Mouse (Mus musculus): ENCODE results near the gene Mettl15. TPM values are rescaled to one million over a fixed set of nuclear protein-coding genes. Genes with fewer than 3 reads are reported as not detected.

The Mettl15 gene
- polyA plus RNA-seq, 1 experiment, result 0.12 TPM

DNA sequence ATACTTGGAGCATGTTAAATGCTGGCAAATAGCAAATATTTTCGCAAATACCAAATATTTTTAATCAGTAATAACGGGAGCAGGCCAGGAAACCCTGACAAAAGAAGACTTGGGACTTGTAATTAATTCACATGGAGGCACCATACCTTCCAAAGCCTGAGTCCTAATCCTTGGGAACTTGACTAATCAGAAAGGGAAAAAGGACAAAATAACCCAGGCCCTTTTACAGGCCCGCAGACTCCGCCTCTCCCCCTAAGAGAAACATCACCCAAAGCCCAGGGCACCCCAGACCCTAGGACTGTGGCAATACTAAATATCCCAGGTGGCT, 312 bp downstream of the Mettl15 start:
- H3K4me1 ChIP-seq (ENCODE audit: control insufficient read depth), result peaks cover 58% of the 10 kb centered on the region
- H3K9me3 ChIP-seq (ENCODE audit: control insufficient read depth, low read length), result no peaks in the 10 kb centered on the region
- H3K36me3 ChIP-seq (ENCODE audit: control insufficient read depth), result peaks cover 19% of the 10 kb centered on the region
- peak overlapping the region; percentile 98 for H3K4me3 ChIP-seq (replicated peaks)
- TF ChIP-seq TAL1 (IDR thresholded peaks at IDR 0.05; ENCODE audit: low read length) (no peak), GATA1 (IDR thresholded peaks at IDR 0.05; ENCODE audit: low read length) (no peak)
- H3K27me3 ChIP-seq (ENCODE audit: control insufficient read depth), result no peaks in the 10 kb centered on the region

DNA sequence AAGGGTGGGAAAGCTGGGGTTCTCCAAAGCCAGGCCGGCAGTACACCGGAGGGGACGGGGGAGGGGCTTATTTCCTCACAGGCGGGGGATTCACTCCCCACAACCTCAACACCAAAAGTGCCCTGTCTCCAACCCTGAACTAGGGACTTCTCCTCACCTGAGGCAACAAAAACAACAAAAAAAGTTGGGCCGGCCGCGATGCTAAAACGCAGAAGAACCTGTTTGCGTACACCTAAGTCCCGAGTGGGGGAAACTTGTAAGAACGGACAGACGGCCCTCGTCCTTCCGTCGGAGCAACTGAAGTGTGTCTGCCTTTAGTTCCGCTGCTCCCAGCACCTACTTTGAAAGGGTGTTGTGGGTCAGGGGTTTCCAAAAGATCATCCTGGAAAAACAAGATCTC, 2.5 kb downstream of the Mettl15 start:
- Histone ChIP-seq H3K27me3 (ENCODE audit: control insufficient read depth) (no peaks in the 10 kb centered on the region), H3K36me3 (ENCODE audit: control insufficient read depth) (peaks cover 7% of the 10 kb centered on the region), H3K4me3 (replicated peaks) (peak overlapping the region; percentile 88), H3K4me1 (ENCODE audit: control insufficient read depth) (peaks cover 37% of the 10 kb centered on the region), H3K9me3 (ENCODE audit: control insufficient read depth, low read length) (no peaks in the 10 kb centered on the region)
- TF ChIP-seq TAL1 (IDR thresholded peaks at IDR 0.05; ENCODE audit: low read length), result no peak
- no peak for TF ChIP-seq GATA1 (IDR thresholded peaks at IDR 0.05; ENCODE audit: low read length)

DNA sequence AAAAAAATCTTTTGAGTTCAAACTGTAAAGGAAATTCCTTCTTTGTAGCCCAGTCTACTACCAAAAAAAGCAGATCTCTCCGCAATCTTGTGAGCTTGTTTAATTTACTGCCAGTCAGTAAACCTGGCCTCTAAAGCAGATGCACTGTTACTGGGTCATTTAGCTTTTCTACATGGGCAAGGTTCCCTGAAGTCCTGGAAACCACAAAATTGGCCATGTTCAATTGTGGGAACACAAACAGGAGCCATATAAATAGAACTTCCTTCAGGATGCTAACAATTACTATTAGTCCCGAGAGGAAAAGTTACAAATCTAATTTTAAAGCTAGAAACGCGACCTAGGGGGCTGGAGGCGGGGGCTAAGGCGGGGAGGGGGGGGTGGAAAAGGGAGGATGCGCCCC, 3.0 kb downstream of the Mettl15 start:
- H3K4me1 ChIP-seq (ENCODE audit: control insufficient read depth), result peaks cover 33% of the 10 kb centered on the region
- H3K4me3 ChIP-seq (replicated peaks), result peak overlapping the region; percentile 88
- no peaks in the 10 kb centered on the region for H3K9me3 ChIP-seq (ENCODE audit: control insufficient read depth, low read length)
- no peaks in the 10 kb centered on the region for H3K27me3 ChIP-seq (ENCODE audit: control insufficient read depth)
- H3K36me3 ChIP-seq (ENCODE audit: control insufficient read depth), result peaks cover 5% of the 10 kb centered on the region
- TF ChIP-seq GATA1 (IDR thresholded peaks at IDR 0.05; ENCODE audit: low read length) (no peak), TAL1 (IDR thresholded peaks at IDR 0.05; ENCODE audit: low read length) (no peak)

DNA sequence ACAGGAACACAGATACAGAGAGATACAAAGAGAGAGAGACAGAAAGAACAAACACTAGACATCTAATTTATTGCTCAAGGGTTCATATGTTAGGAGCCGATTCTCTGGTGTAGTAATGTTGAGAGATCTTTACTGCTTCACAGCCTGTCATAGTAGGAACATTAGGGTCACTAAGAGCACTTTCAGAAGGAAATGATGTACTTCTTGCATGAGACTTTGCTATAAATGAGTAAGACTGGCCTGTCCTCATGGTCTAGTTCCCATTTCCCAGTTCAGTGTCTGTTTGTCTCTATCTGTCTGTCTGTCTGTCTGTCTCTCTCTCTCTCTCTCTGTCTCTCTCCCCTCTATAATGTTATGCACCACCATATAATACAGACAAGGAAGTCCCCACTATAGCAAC, 7.5 kb downstream of the Mettl15 start:
- Histone ChIP-seq H3K9me3 (ENCODE audit: control insufficient read depth, low read length) (no peaks in the 10 kb centered on the region), H3K36me3 (ENCODE audit: control insufficient read depth) (no peaks in the 10 kb centered on the region), H3K27me3 (ENCODE audit: control insufficient read depth) (no peaks in the 10 kb centered on the region), H3K4me1 (ENCODE audit: control insufficient read depth) (peaks cover 6% of the 10 kb centered on the region), H3K4me3 (replicated peaks) (no peak overlapping the region)
- TF ChIP-seq TAL1 (IDR thresholded peaks at IDR 0.05; ENCODE audit: low read length), result no peak
- TF ChIP-seq GATA1 (IDR thresholded peaks at IDR 0.05; ENCODE audit: low read length), result no peak

DNA sequence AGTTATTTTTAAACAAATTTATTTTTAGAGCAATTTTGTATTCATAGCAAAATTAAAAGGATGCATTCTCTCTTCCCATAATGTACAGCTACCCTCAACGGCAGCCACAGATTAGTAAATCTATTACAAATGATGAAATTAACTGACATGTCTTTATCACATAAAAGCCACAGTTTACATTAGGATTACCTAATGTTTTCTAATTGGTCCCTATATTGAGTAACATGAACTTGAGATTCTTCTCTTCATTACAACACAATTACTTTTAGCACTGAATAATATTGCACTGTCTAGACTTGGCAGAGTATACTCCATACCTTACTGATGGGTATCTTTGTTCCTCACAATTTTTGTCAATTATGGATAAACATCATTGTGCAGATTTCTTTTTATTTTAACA, 17.8 kb downstream of the Mettl15 start:
- TF ChIP-seq TAL1 (IDR thresholded peaks at IDR 0.05; ENCODE audit: low read length), result no peak
- no peak for TF ChIP-seq GATA1 (IDR thresholded peaks at IDR 0.05; ENCODE audit: low read length)
- Histone ChIP-seq H3K27me3 (ENCODE audit: control insufficient read depth) (no peaks in the 10 kb centered on the region), H3K4me3 (replicated peaks) (no peak overlapping the region), H3K36me3 (ENCODE audit: control insufficient read depth) (no peaks in the 10 kb centered on the region), H3K9me3 (ENCODE audit: control insufficient read depth, low read length) (no peaks in the 10 kb centered on the region), H3K4me1 (ENCODE audit: control insufficient read depth) (no peaks in the 10 kb centered on the region)

DNA sequence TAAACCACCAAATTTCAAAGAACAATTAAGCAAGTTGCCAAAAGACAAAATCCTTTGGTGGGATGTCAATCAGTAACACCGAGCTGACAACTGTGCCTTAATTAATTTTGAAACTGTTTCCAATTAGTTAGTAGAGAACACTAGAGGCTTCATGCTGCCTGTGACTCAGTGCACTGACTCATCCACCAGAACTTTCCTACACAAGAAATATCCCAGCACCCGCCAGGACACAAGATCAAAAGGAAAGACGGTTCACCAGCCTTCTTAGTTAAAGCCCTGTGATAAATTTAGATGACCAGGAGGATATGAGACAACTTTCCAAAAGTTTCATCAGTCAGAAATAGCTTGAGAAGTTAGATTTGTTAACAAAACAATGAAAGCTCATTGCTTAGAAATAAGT, 38.6 kb downstream of the Mettl15 start:
- Histone ChIP-seq H3K4me1 (ENCODE audit: control insufficient read depth) (peaks cover 3% of the 10 kb centered on the region), H3K36me3 (ENCODE audit: control insufficient read depth) (no peaks in the 10 kb centered on the region), H3K27me3 (ENCODE audit: control insufficient read depth) (no peaks in the 10 kb centered on the region), H3K4me3 (replicated peaks) (no peak overlapping the region), H3K9me3 (ENCODE audit: control insufficient read depth, low read length) (no peaks in the 10 kb centered on the region)
- TF ChIP-seq GATA1 (IDR thresholded peaks at IDR 0.05; ENCODE audit: low read length) (no peak), TAL1 (IDR thresholded peaks at IDR 0.05; ENCODE audit: low read length) (no peak)

DNA sequence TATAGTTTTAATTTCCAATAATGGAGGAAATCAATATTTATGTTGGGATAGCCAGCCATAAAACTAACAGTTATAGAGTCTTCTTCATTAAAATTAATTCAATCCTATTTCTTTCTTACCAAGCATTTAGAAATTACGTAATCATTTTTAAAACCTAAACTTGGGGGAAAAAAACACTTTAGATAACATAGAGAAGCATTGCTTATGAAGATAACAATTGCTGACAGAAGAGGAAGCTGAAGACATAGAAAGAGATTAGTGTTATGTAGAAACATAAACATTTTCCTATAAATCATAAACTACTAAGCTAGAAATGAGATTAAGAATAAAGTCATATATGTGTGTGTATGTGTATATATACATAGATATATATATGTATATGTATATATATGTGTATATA, 44.8 kb downstream of the Mettl15 start:
- Histone ChIP-seq H3K9me3 (ENCODE audit: control insufficient read depth, low read length) (no peaks in the 10 kb centered on the region), H3K4me1 (ENCODE audit: control insufficient read depth) (peaks cover 3% of the 10 kb centered on the region), H3K27me3 (ENCODE audit: control insufficient read depth) (no peaks in the 10 kb centered on the region), H3K4me3 (replicated peaks) (no peak overlapping the region), H3K36me3 (ENCODE audit: control insufficient read depth) (no peaks in the 10 kb centered on the region)
- TF ChIP-seq GATA1 (IDR thresholded peaks at IDR 0.05; ENCODE audit: low read length) (no peak), TAL1 (IDR thresholded peaks at IDR 0.05; ENCODE audit: low read length) (no peak)

DNA sequence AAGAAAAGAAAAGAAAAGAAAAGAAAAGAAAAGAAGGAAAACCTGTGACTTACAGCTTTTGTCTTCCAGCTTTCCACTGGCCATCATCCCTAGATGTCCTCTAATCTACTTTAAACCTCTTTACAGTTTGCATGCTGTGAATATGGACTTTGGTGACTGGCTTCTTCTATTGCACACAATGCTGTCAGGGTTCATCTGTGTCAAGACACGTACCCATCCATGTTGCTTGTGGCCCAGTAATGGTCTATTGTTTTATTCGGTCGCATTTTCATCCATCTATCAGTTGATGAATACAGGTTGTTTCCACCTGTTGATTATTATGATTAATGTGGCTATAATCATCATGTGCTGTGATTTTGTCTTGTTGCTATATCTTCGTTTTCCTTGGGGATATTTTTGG, 46.7 kb downstream of the Mettl15 start:
- no peak overlapping the region for H3K4me3 ChIP-seq (replicated peaks)
- H3K9me3 ChIP-seq (ENCODE audit: control insufficient read depth, low read length), result no peaks in the 10 kb centered on the region
- TF ChIP-seq TAL1 (IDR thresholded peaks at IDR 0.05; ENCODE audit: low read length), result no peak
- no peaks in the 10 kb centered on the region for H3K36me3 ChIP-seq (ENCODE audit: control insufficient read depth)
- no peaks in the 10 kb centered on the region for H3K4me1 ChIP-seq (ENCODE audit: control insufficient read depth)
- H3K27me3 ChIP-seq (ENCODE audit: control insufficient read depth), result no peaks in the 10 kb centered on the region

DNA sequence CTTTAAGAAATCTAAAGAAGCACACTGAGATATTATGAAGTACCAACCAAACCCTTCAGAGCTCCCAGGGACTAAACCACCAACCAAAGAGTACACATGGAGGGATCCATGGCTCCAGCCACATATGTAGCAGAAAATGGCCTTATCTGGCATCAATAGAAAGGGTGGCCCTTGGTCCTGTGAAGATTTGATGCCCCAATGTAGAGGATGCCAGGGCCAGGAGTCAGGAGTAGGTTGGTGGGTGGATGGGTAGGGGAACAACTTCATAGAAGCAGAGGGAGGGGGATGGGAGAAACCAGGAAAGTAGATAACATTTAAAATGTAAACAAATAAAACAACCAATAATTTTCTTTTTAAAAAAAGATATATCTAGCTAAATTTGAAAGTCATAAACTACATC, 50.1 kb downstream of the Mettl15 start:
- Histone ChIP-seq H3K4me1 (ENCODE audit: control insufficient read depth) (no peaks in the 10 kb centered on the region), H3K36me3 (ENCODE audit: control insufficient read depth) (no peaks in the 10 kb centered on the region), H3K9me3 (ENCODE audit: control insufficient read depth, low read length) (no peaks in the 10 kb centered on the region), H3K4me3 (replicated peaks) (no peak overlapping the region), H3K27me3 (ENCODE audit: control insufficient read depth) (no peaks in the 10 kb centered on the region)
- TF ChIP-seq GATA1 (IDR thresholded peaks at IDR 0.05; ENCODE audit: low read length), result no peak
- TF ChIP-seq TAL1 (IDR thresholded peaks at IDR 0.05; ENCODE audit: low read length), result no peak

DNA sequence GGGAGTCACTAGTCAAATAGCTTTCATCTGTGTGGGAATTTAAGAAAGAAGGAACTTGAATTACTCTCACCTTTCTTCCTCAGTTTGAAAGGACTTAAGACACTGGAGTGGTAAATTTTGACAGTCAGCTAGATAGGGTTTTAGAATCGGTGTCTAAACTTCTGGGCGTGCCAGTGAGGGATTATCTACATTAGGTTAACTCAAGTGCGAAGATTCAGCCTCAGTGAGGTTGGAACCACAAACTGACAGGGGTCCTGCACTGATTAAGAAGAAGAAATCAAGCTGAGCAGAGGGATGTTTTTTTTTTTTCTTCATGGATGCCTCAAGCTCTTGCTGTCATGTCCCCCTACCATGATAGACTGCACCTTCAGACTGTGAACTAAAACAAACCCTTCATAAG, 53.4 kb downstream of the Mettl15 start:
- H3K27me3 ChIP-seq (ENCODE audit: control insufficient read depth), result no peaks in the 10 kb centered on the region
- TF ChIP-seq TAL1 (IDR thresholded peaks at IDR 0.05; ENCODE audit: low read length), result no peak
- no peak for TF ChIP-seq GATA1 (IDR thresholded peaks at IDR 0.05; ENCODE audit: low read length)
- H3K9me3 ChIP-seq (ENCODE audit: control insufficient read depth, low read length), result no peaks in the 10 kb centered on the region
- no peak overlapping the region for H3K4me3 ChIP-seq (replicated peaks)
- H3K4me1 ChIP-seq (ENCODE audit: control insufficient read depth), result no peaks in the 10 kb centered on the region
- no peaks in the 10 kb centered on the region for H3K36me3 ChIP-seq (ENCODE audit: control insufficient read depth)

Data from erythroblast, embryonic 14.5 days (primary cell).